Mouse (Mus musculus) liver, embryonic 14.5 days (tissue): Measurements from ENCODE around the gene Eif3d. TPM values are rescaled to one million over a fixed set of nuclear protein-coding genes. Genes with fewer than 3 reads are reported as not detected.

Experiments used
- ATAC-seq: fragments of 200-750 bp; cut with Nextera tagmentation; 2 replicates; pipeline ENCODE4 v1.8.0; 2017; ENCODE audit warnings: moderate number of reproducible peaks, mild to moderate bottlenecking, moderate library complexity; ENCODE audit not compliant: insufficient read depth
- DNase-seq, 3 experiments: peaks; one replicate each; pipeline ENCODE4 v3.0.0-alpha.2; 2012 to 2013; ENCODE audit warnings: low read depth in 3 of 3, low spot score in 3 of 3
- H3K27ac ChIP-seq: fragments of 300-500 bp; sonication (generic); 2 replicates; pipeline ENCODE4 v1.5.1; 2014; ENCODE audit warnings: moderate library complexity, mild to moderate bottlenecking, control low read depth, inconsistent platforms
- H3K27me3 ChIP-seq: fragments of 300-500 bp; sonication (generic); 2 replicates; pipeline ENCODE4 v1.6.1; 2014; ENCODE audit warnings: mild to moderate bottlenecking, low read length, moderate library complexity; ENCODE audit not compliant: control insufficient read depth, insufficient read depth
- H3K36me3 ChIP-seq: fragments of 300-500 bp; sonication (generic); replicated peaks from 2 replicates; pipeline ENCODE4 v1.6.1; 2014; ENCODE audit warnings: low read depth; ENCODE audit not compliant: control insufficient read depth, insufficient read depth
- H3K4me1 ChIP-seq, 2 experiments: fragments of 200-500 bp in 1 of 2; fragments of 300-500 bp in 1 of 2; sonication (generic) in 1 of 2; replicated peaks; 2 replicates each; pipeline ENCODE4 v1.6.1; 2012 to 2014; ENCODE audit warnings: antibody characterized with exemption in 1 of 2, inconsistent platforms in 1 of 2, low read length in 1 of 2; ENCODE audit not compliant: control insufficient read depth in 2 of 2, insufficient read depth in 2 of 2
- H3K4me2 ChIP-seq: fragments of 300-500 bp; sonication (generic); 2 replicates; pipeline ENCODE4 v1.6.1; 2014; ENCODE audit warnings: low read depth, mild to moderate bottlenecking, control low read depth, moderate library complexity
- H3K4me3 ChIP-seq, 2 experiments: fragments of 200-500 bp in 1 of 2; fragments of 300-500 bp in 1 of 2; sonication (generic) in 1 of 2; 2 replicates each; pipeline ENCODE4 v1.5.1; 2012 to 2014; ENCODE audit warnings: low read depth in 2 of 2, low read length in 2 of 2, mild to moderate bottlenecking in 2 of 2, control low read depth in 1 of 2, inconsistent platforms in 1 of 2, moderate library complexity in 1 of 2; ENCODE audit not compliant: insufficient read depth in 1 of 2
- H3K9ac ChIP-seq: fragments of 300-500 bp; sonication (generic); replicated peaks from 2 replicates; pipeline ENCODE4 v1.6.1; 2014; ENCODE audit warnings: mild to moderate bottlenecking, control low read depth, moderate library complexity
- H3K9me3 ChIP-seq: fragments of 300-500 bp; sonication (generic); 2 replicates; pipeline ENCODE4 v1.6.1; 2016; ENCODE audit warnings: low read length, mixed read lengths; ENCODE audit not compliant: control insufficient read depth
- CTCF ChIP-seq: IDR thresholded peaks from 2 replicates; pipeline ENCODE4 v1.5.1; 2016; ENCODE audit warnings: antibody characterized with exemption, low read depth, control low read depth
- EP300 ChIP-seq: IDR thresholded peaks from 2 replicates; pipeline ENCODE4 v1.6.1; 2016; ENCODE audit warnings: antibody characterized with exemption, low read depth
- WGBS: fragments of 180-500 bp; shearing (Covaris S2); extraction: QIAGEN DNeasy Blood & Tissue Kit; methylation state at CpG from one replicate; pipeline ENCODE4 v1.1.7; 2014; ENCODE audit not compliant: insufficient replicate concordance; 5-methylcytosine and 5-hydroxymethylcytosine counted together
- polyA plus RNA-seq, 2 experiments: library from polyadenylated mRNA; depleted of rRNA in 1 of 2; stranded (reverse) in 1 of 2; unstranded in 1 of 2; fragments of >200 nt; fragmentation: Nextera tagmentation in 1 of 2; extraction: Ambion mirVana in 1 of 2; gene quantifications; 2 replicates each; pipeline versions ENCODE4 v1.2.1 to v1.2.3; 2012 to 2014

Gene Eif3d
- polyA plus RNA-seq, 2 experiments = 129 to 143 TPM

GRCm38 (mm10) chr15:77988541-77988940, 17.9 kb upstream of the Eif3d start:
- 52% methylated on average over 5 of the region's 5 CpGs for WGBS
- no peak for DNase-seq
- Histone ChIP-seq H3K4me2 (no peak overlapping the region), H3K27me3 (no peaks in the 10 kb centered on the region), H3K27ac (no peak overlapping the region), H3K4me3 (no peak overlapping the region), H3K9me3 (no peaks in the 10 kb centered on the region), H3K4me1 (no peaks in the 10 kb centered on the region), H3K36me3 (no peaks in the 10 kb centered on the region), H3K9ac (no peak overlapping the region)
- TF ChIP-seq EP300 (no peak), CTCF (no peak)
- no peak for ATAC-seq

- Histone ChIP-seq H3K4me1 (peaks cover 0 to under 1% of the 10 kb centered on the region in 2 experiments; a peak in 1 of 4 replicates), H3K4me3 (no peak overlapping the region), H3K4me2 (no peak overlapping the region), H3K9me3 (no peaks in the 10 kb centered on the region), H3K27me3 (no peaks in the 10 kb centered on the region; the same call in 1 of the 2 replicates), H3K9ac (no peak overlapping the region), H3K27ac (no peak overlapping the region), H3K36me3 (no peaks in the 10 kb centered on the region)
- 21% methylated on average over 3 of the region's 3 CpGs for WGBS
- DNase-seq (no peak), ATAC-seq (no peak)
- TF ChIP-seq EP300 (no peak), CTCF (no peak)
These were observed 12.8 kb upstream of the Eif3d start for GRCm38 (mm10) chr15:77983391-77983790.

GRCm38 (mm10) chr15:77982195-77982939, 11.8 kb upstream of the Eif3d start:
- no peak for DNase-seq
- Histone ChIP-seq H3K27me3 (no peaks in the 10 kb centered on the region; the same call in 1 of the 2 replicates), H3K9ac (no peak overlapping the region), H3K4me2 (no peak overlapping the region), H3K27ac (no peak overlapping the region), H3K9me3 (no peaks in the 10 kb centered on the region), H3K4me1 (peaks cover 9 to 10% of the 10 kb centered on the region in 2 experiments), H3K4me3 (no peak overlapping the region), H3K36me3 (no peaks in the 10 kb centered on the region)
- no peak for ATAC-seq
- 20% methylated on average over 18 of the region's 18 CpGs for WGBS
- TF ChIP-seq CTCF = peak; percentile 92
- no peak for TF ChIP-seq EP300

- H3K4me1 ChIP-seq = peaks cover 19% of the 10 kb centered on the region in 2 experiments
- DNase-seq (no peak), ATAC-seq (no peak)
- no peak overlapping the region for H3K4me2 ChIP-seq
- no peak overlapping the region for H3K9ac ChIP-seq
- H3K36me3 ChIP-seq = no peaks in the 10 kb centered on the region
- TF ChIP-seq CTCF (no peak), EP300 (no peak)
- no peaks in the 10 kb centered on the region; the same call in 1 of the 2 replicates for H3K27me3 ChIP-seq
- no peak overlapping the region for H3K4me3 ChIP-seq
- H3K9me3 ChIP-seq = no peaks in the 10 kb centered on the region
- WGBS = 44% methylated on average over 5 of the region's 5 CpGs
- H3K27ac ChIP-seq = no peak overlapping the region
These were observed 10.6 kb upstream of the Eif3d start for GRCm38 (mm10) chr15:77981181-77981680.

GRCm38 (mm10) chr15:77979427-77979865, 8.8 kb upstream of the Eif3d start:
- Histone ChIP-seq H3K27ac (no peak overlapping the region), H3K9ac (no peak overlapping the region), H3K4me3 (no peak overlapping the region), H3K36me3 (no peaks in the 10 kb centered on the region), H3K4me2 (no peak overlapping the region), H3K27me3 (no peaks in the 10 kb centered on the region; the same call in 1 of the 2 replicates), H3K4me1 (peaks cover 32 to 34% of the 10 kb centered on the region in 2 experiments), H3K9me3 (no peaks in the 10 kb centered on the region)
- no peak for DNase-seq
- TF ChIP-seq EP300 = no peak
- no peak for TF ChIP-seq CTCF
- ATAC-seq = no peak
- WGBS = 77% methylated on average over 10 of the region's 10 CpGs
